Mouse (Mus musculus): Measurements from ENCODE around the gene Cops9. TPM values are rescaled to one million over a fixed set of nuclear protein-coding genes. Genes with fewer than 3 reads are reported as not detected.

Cops9 gene
- total RNA-seq (2021), result 100 to 1,000 TPM; 231 to 252 TPM

DNA sequence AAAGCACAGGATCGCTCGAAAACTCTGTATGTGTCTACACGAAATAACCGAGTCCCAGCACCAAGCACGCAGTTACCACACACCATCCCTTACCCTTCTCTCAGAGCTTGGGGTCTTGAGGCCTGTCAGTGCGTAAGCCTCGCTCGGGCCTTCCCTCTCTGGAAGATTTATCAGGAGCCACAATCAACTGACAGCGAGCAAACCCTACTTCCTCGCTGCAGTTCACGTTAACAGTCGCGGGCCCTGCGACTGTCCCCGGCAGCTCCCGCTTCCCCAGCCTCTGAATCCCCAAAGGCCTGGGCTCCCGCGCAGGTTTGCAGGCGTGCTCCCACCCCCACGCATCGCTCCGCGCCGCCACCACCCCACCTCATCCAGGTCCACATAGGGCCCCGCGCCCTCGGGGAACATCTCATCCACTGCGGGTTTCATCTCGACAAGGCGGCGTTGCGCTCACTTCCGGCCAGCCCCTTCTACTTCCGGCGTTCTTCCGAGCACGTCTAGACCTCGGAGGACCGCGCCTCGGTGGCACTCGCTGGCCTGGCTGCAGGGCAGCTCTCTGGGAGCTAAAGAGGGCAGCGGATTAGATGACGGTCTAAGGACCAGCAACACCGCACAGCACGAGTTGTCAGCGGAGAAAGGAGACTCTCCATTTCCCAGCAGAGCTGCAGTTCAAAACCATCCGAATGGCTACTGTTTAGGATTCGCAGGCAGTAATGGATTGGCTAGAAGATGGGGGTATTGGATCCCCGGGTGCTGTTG lies at the start of gene Cops9:
TSS of gene Cops9 (minus strand) at position 472 of the 759 bp plus-strand sequence.
- intact Hi-C loops (cut with DNase I), result no loop called here
- DNase-seq, result peak; percentile 90

DNA sequence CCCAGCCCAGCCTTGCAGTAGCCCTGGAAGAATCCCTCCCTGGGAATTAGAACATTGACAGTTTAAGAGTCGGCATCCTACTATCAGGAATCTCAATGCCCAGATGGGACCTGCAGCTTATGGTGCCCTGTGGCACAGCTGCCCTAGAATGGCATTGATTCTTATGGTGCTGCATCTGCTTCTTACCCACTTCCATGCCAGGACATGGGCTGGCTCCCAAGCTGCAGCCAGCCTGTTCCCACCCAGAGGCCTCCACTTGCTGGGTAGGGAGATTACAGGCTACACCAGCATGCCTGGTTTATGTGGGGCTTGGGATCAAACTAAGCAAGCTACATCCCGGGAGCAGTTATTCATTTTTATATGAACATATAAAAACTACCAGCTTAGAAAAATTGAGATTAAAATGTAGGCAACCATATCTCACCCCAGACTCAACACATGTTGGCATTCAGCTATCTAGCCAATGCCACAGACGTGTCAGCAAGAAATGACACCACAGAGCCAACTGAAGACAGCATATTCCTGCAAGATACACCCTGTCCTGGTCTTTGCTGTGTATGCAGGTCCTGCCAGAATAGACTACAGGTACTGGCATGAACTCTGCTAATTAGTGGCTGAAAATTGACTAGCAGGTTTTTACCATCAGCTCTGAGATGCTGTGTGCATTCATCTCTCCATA lies 49.5 kb upstream of the Cops9 start:
- intact Hi-C loops (cut with DNase I), result no loop called here
- DNase-seq, result no peak

DNA sequence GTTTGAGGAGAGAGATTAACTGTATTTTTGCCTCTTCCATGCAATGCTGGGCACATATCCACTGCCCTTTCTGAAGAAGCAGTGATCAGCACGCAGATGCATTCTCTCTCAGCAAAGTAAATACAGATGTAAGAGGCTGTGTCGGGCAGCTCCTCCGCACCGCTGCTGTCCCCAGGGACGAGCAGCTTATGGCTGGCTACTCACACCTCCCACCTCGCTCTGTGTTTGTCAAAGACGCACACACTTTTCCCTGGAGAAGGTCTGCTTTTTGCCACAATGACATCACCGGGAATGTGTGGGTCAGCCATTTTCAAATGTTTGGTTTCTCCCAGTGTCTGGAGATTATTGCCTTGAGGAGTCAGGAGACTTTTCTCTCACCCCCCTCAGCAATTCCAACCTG lies 45.2 kb upstream of the Cops9 start:
- DNase-seq, result no peak

DNA sequence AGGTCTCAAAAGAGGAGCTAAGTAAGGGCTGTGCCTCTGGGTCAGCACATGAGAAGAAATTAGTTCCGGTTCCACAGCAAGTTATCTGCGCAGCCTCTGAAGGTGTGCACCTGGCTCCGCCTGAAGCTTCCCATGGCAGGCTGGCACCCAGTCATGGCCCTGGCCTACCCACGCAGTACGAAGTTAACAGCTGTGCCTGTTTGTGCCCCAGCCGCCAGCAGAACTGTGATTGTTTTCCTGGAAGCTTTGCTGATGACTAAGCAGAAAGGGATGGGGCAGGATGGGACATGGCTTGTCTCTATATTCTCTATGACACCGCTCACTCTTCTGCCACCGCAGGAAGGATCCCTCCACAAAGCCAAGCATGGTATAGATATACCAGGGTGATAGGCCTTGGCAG lies 41.4 kb upstream of the Cops9 start:
- intact Hi-C loops (cut with DNase I), result no loop called here

More for the DNA sequence above, 45.2 kb upstream of the Cops9 start:
- intact Hi-C loops (cut with DNase I), result no loop called here

DNA sequence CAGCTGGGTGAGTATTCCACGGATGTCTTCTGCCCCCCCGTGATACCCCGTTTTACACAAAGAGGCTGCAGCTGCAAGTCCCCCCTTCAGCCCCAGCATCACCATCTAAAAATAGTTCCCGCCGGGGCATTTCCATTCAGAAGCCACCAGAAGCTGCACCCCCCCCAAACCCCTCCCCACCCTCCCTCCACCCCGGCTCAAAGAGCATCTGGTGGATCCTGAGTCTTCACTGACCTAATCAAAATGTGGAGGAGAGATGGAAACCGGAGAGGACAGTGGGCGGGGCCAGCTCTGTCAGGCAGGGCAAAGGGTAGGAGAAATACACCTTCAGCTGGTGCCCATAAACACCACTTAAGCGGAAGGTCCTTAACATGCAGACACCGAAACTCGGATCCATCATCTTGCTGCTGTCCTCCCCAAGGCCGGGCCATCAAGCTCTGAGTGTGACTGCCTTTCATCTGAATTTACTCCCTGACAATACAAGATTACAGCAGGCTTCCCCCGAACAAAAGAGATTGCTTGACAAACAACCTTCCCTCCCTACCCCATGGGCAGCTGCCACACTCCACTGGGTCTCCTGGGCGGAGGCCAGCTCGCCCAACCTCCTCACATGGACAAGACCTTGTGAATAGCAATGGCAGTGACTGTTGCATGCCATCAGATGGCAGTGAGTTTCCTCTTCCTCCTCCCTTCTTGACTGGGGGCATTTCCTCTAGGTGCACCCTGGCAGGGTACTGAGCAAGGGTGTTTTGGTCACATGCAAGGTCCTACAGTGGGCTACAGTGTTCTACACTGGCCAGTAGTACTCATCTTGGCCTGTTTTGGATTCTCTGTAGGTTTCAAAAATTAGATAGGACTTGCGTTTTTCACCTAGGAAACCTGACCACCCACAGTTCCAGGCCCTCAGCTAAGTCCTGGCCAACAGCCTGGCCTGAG lies 39.2 kb upstream of the Cops9 start:
- DNase-seq, result peak; percentile 81
- intact Hi-C loops (cut with DNase I), result no loop called here

More for the DNA sequence above, 41.4 kb upstream of the Cops9 start:
- DNase-seq, result no peak

DNA sequence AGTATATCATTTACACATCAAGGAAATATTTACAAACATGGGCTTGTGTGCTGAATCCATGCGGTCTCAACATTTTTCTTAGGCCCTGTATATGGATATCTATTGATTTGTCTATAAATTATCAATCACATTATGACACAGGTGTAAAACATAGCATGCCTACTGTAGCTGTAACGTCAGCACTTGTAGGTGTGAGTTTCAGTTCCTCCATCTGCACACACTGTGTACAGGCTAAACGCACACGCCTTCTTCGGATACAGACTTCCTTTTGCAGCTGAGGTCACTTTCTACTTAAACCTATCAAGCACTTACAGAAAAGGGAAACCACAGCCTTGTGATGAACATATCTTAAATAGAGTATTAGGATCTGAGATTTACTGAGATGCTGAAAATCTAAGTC lies 37.0 kb upstream of the Cops9 start:
- no peak for DNase-seq
- intact Hi-C loops (cut with DNase I), result no loop called here

DNA sequence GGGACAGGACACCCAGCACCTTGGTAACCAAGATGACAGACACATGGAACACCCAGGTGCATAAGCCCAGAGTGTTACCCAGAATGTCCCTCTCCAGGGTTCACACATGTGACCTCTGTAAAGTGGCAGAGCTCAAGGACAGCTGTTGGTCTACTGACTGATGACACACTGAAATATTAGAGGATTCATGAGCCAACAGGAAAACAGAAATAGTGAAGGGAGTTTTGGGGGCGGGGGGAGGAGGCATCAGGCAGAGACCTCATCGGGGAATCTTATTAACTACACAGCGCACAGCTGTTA lies 34.8 kb upstream of the Cops9 start:
- no peak for DNase-seq
- intact Hi-C loops (cut with DNase I), result no loop called here

DNA sequence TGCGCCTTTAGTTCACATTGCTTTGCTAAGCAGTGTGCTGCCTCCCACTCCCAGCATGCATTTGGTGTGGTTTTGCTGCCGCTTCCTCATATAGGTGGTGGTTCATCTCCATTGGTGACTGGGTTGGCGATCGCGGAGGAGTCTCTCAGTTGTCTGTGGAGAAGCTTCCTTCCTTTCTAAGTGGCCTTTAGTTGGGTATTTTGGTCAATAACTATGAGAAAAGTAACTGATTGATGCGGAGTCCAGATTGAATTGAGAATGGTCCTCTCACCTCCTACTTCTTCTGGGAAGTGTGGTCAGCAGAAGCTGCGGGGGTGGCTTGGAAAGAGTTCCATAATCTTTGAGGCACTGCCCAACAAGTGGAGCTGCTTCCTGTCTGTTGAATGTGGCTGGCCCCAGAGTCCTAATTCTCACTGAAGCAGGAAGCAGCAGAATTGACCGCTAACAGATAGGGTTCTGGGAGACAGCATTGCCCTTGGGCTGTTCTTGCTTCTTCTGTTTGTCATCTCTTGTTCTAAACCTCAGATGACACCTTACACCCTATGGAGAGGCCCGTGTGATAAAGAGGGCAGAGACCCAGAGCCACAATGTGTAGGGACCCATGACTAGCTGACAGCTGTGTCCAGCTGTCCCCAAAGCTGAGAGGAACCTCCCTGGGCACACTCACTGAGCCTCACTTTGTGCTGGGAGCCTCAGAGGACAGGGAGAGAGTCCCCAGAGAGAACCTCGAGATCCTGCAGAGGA lies 34.3 kb upstream of the Cops9 start:
- DNase-seq, result no peak
- intact Hi-C loops (cut with DNase I), result no loop called here

DNA sequence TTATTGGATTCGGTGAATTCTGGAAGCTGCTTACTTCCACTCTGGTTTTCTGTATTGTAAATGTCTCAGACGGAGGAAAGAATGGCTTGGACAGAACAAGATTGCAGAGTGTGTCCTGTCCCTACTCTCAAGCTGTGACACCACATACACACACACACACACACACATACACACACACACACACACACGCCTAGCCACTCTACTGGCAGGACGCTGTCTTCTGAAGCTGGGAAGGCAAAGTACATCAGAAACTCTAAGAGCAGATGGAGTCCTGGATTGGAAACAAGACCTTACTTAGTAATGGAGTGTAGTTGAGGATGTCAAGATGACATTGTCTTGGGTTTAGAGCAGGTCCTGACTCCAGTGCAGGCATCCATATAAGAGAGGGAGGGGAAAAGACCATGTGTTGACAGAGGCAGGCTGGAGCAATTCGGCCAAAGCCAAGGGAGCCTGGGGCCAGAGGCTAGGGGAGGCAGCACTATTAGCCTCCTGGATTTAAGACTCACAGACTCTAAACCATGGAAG lies 31.5 kb upstream of the Cops9 start:
- intact Hi-C loops (cut with DNase I), result no loop called here
- no peak for DNase-seq

DNA sequence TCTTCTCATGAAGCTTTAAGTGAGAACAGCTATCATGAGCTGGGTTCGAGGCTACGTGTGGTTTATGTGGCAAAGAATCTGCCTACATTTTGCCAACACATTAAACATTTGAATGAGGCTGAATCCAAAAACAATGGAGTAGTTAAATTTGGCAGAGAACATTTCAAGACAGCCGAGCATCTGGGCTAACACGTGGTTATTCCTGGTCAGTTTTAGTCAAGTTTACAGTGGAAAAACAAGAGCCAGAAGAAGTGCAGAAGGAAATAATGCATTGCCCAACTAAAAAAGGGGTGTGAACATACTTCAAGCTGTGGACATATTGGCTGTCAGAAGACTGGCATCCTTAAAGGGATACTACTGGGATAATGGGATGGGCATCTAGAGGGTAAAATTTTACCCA lies 29.5 kb upstream of the Cops9 start:
- DNase-seq, result no peak
- intact Hi-C loops (cut with DNase I), result no loop called here

DNA sequence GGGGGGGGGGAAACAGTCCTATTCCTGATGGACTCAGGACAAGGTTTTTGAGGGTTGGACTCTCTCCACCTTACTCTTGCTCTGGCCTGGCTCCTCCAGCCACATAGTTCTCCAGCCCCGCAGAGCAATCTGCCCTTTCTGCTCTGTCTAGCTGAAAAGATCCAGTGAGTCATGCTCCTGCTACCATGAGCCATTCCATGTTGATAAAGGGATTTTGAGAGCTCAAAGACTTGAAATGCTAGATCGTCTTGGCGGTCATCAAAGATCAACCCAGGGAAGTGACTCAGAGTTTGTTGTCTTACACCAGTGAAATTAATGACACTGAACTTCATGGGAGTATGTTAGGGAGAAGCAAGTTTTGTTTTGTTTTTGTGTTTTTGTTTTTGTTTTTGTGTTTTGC lies 27.6 kb upstream of the Cops9 start:
- DNase-seq, result no peak
- intact Hi-C loops (cut with DNase I), result no loop called here

DNA sequence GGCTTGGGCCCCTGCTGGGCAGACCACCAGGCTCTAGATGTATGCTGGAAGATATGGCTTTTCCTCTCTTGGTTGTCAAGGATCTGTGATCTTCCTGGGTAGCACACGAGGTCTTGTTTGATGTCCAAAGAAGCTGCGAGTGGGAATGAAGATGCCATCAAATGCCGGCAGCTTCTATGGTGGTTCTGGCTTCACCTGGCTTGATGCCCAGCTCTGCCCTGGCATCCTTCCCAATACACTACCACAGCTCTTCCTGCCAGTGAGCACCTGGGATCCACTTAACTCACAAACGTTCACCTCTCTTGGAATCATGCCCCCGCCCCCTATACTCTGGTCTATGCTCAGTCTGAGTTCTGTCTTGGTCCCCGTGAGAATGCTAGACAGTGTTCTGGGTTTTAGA lies 25.3 kb upstream of the Cops9 start:
- peak; percentile 66 for DNase-seq
- intact Hi-C loops (cut with DNase I), result no loop called here

DNA sequence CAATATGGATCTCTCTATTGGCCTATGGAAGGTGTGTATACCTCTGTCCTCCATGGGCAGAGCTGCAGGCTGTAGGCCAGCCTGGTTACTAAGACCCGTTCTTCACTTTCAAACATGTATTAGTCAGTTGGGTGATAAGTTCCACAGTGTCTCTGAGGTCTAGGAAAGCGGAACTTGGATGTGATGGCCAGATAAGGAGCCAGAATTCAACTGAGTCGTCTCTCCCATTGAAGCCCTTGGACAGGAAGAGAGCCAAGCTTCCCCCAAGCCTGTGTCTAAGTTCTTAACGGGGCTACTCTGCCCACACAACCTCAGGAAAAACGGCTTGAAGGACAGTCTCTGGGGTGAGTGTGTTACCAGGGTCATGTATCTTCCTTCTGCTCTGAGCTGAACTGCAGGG lies 17.6 kb upstream of the Cops9 start:
- no peak for DNase-seq
- intact Hi-C loops (cut with DNase I), result no loop called here

DNA sequence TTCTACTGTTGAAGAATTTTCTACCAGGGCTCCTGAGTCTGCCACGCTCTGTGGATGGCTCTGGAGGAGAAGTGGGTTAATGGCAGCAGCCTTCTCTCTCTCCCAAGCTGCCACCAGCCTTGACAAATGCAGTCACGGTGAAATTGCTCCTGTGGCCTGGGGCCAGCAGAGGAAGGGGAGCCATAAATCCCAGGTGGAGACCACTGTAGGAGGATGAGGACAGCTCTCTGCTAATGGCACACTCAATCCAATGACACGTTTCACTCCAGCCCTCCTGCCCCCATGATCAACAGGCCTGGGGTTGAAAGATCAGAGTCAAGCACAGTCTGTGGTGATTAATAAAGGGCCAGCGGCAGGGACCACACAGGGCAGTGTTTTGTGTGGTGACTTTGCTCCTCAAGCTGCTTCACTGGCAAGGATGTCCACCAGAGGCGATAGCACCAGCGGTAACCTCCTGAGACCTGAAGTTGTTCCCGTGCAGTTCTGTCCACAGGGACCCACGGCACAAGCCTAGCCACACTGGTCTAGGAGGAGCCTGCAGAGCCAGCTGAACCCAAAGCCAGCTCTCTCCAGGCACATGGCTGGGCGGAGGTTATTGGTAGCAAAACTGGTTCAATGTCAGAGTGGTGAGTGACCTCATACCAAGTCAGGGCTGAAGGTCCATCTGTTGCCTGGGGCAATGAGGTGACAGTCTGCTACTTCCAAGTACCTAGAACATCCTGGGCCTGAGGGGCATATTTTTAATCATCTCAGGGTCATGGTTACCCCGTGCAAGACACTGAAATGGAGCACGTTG lies 15.4 kb upstream of the Cops9 start:
- intact Hi-C loops (cut with DNase I), result no loop called here
- DNase-seq, result no peak

DNA sequence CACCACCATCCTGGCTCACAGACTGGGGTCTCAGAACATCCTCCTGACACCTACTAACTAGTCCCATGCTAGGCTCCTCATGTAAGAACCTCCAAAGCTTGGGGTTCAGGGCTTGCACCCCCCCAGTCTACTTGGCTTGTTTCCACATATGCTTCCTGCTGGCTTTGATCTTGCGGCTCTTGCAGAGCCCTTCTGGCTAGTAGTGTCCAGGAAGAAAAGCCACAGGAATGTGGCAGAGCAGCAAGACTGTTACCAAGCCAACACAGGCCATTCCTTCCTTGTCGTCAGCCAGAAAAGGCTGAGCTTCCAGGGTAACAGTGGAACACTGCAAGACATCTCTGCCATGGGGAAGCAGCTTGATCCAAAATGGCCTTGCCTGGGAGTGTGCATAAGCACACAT lies 12.9 kb upstream of the Cops9 start:
- intact Hi-C loops (cut with DNase I), result no loop called here
- no peak for DNase-seq

DNA sequence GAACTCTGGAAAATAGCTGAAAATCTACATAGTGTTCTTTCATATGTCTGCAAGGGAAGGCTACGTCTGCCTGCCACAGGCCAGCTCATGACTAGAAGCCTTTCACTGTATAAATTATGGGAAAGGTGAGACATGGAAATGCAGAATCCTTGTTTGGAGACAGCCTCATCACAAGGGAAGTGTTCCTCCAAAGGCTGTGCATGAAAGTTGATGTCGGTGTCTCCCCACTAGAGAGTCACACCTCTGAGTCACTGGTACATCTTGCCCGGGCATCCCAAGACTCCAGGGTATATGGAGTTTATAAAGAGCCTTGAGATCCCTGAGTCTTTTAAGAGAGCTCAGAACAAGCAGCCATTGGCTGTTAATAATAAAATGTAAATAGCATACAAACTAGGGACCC lies 11.4 kb upstream of the Cops9 start:
- DNase-seq, result no peak
- intact Hi-C loops (cut with DNase I), result no loop called here

DNA sequence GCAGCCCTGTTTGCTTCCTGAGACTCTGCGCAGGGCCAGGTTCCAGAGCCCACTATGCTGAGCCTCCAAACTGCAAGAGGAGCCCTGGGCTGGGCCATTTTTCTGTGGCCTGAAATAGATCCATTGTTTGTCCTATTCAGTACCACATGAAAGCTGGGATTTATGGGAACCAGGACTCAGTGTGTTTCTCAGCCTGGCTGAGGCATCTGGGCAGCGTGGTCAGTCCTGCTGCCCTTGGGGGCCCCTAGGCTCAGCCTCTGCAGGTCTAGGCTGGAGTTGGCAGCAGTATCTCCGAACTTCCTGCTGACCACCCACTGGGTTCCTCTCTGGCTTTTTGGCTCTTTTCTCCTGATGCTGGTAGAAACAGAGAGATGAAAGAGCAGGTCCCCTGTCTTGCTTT lies 9.7 kb upstream of the Cops9 start:
- no peak for DNase-seq
- intact Hi-C loops (cut with DNase I), result no loop called here

DNA sequence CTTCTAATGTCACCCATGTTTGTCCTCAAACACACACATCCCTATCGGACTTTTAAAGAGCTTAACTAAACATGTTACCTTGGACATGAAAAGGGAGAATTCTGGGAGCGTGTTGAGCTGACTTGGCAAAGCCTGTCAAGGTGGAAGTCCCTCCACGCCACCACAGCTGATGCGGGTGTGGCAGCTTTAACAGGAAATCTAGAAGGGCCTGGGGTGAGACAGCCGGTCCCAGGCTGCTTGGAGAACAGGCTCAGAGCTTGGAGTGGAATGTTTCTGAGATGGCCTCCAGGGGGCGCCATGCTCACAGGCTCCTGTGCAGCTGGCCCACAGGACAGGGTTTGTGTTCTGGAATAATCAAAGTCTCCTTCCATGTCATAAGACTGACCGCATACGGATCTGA lies 6.9 kb upstream of the Cops9 start, which contains the start of gene Otos:
TSS of gene Otos (minus strand) at position 169 of the 400 bp plus-strand sequence.
- intact Hi-C loops (cut with DNase I), result loop anchor here (5.0 kb wide), 2 partner anchors 126 to 184 kb away; partner anchors contain the start of gene Gpc1
- DNase-seq, result peak; percentile 79

DNA sequence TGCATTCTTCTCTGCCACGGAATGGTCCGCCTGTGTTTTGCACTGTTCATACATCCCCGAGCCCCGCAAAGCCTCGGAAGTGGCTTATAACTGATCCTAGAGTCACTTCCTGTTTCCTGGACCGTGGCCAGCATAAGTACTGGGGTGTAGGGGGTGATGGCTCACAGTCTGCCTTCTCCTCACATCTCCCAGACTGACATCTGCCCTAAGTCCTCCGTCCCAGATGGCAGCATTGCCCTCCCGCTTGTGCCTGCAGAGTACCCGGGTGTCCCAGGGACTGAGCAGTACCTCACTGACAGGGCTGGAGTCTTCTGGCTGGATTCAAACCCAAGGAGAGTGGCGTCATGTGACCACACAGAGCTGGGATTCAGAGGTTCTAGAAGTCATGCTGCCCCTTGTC lies 6.4 kb upstream of the Cops9 start:
- no peak for DNase-seq
- intact Hi-C loops (cut with DNase I), result loop anchor here (5.0 kb wide), 2 partner anchors 126 to 184 kb away; partner anchors contain the start of gene Gpc1
